26 mouse cellular contexts compared by ENCODE assay signal in genomic region chr10:128509203-128509602, GRCm38 (mm10). TPM values are rescaled to one million over a fixed set of nuclear protein-coding genes. Genes with fewer than 3 reads are reported as not detected.
DNase-seq lines count a peak whose midpoint lies in the region; ATAC-seq and TF ChIP-seq lines count a peak whose summit lies in the region.
"Had no signal": no experiment of that assay in that cellular context is flagged by ENCODE, and none has a peak within 500 bp of the region (broad histone marks: within the 10 kb centered on the region; RNA-seq: fewer than 3 reads in every experiment).

No protein-coding gene starts in this region.

- peak; percentile 91 for DNase-seq in heart, adult 11 months
- DNase-seq in heart, postnatal 10 days, result no peak
- DNase-seq in lung, postnatal 0 days (ENCODE audit: low spot score), result no peak
- no peak for DNase-seq in lung, postnatal 4 days
- peak; percentile 26 for DNase-seq in limb, embryonic 10.5 days (ENCODE audit: low spot score)
- no peak for DNase-seq in cerebellum, adult 11 months
- DNase-seq in right cerebral cortex, postnatal 36 days (ENCODE audit: low spot score in 2 of 2), result no peak
- DNase-seq: adrenal gland, postnatal 10 days; adrenal gland, postnatal 36 days; B cell, adult 2 months; cerebellum, adult 11-12 months; cerebellum, adult 8-10 months; cerebellum, postnatal 10 days; cerebellum, postnatal 36 days; gastrocnemius, postnatal 36 days; heart, postnatal 36 days had no signal

- H3K9ac ChIP-seq in lung, postnatal 0 days (replicated peaks; ENCODE audit: low read depth), result no peak overlapping the region
- H3K9ac ChIP-seq in ES-Bruce4 (ENCODE audit: low read depth, poor library complexity, severe bottlenecking), result no peak overlapping the region
- H3K9ac ChIP-seq: hindbrain, embryonic 13.5 days; intestine, embryonic 15.5 days had no signal

- H3K27me3 ChIP-seq in lung, postnatal 0 days (replicated peaks; ENCODE audit: insufficient read depth, low read length), result no peaks in the 10 kb centered on the region
- H3K27me3 ChIP-seq in ES-Bruce4 (ENCODE audit: control insufficient read depth, insufficient read depth, low read length, poor library complexity, severe bottlenecking), result no peaks in the 10 kb centered on the region
- peaks cover 17% of the 10 kb centered on the region; the same call in 1 of the 2 replicates for H3K27me3 ChIP-seq in limb, embryonic 10.5 days (ENCODE audit: low read depth, poor library complexity, severe bottlenecking)
- H3K27me3 ChIP-seq: CH12.LX; hindbrain, embryonic 13.5 days; intestine, embryonic 15.5 days; Patski had no signal

- no peaks in the 10 kb centered on the region for H3K9me3 ChIP-seq in lung, postnatal 0 days (ENCODE audit: low read length)
- no peaks in the 10 kb centered on the region for H3K9me3 ChIP-seq in ES-Bruce4 (replicated peaks; ENCODE audit: control insufficient read depth, insufficient read depth, low read length, poor library complexity, severe bottlenecking)
- no peaks in the 10 kb centered on the region for H3K9me3 ChIP-seq in limb, embryonic 10.5 days (replicated peaks)
- H3K9me3 ChIP-seq: hindbrain, embryonic 10.5 days; hindbrain, embryonic 13.5 days; intestine, embryonic 15.5 days had no signal

- intact Hi-C loops in heart, postnatal 10 days (cut with DNase I), result no loop called here

- ATAC-seq in lung, postnatal 0 days, result no peak
- ATAC-seq: forebrain, embryonic 14.5 days; hindbrain, embryonic 16.5 days; intestine, embryonic 15.5 days; Patski had no signal

- no peak overlapping the region for H3K4me2 ChIP-seq in lung, postnatal 0 days (replicated peaks; ENCODE audit: low read depth, low read length)
- H3K4me2 ChIP-seq: heart, embryonic 11.5 days; hindbrain, embryonic 13.5 days; intestine, embryonic 15.5 days had no signal

- H3K36me3 ChIP-seq in lung, postnatal 0 days (ENCODE audit: insufficient read depth, low read length), result peaks cover 28% of the 10 kb centered on the region
- peaks cover 6% of the 10 kb centered on the region for H3K36me3 ChIP-seq in ES-Bruce4 (ENCODE audit: control insufficient read depth, insufficient read depth, low read length, poor library complexity, severe bottlenecking)
- 0 out of 2 replicates have a peak, but pooled peaks cover 2% of the 10 kb centered on the region for H3K36me3 ChIP-seq in limb, embryonic 10.5 days

- no peak for TF ChIP-seq EP300 in lung, postnatal 0 days (IDR thresholded peaks at IDR 0.05)
- TF ChIP-seq EP300 in ES-Bruce4 (IDR thresholded peaks at IDR 0.05; ENCODE audit: insufficient read depth, low read depth, low read length), result no peak

- WGBS in lung, postnatal 0 days, result 84% methylated on average over 9 of the region's 9 CpGs
- 89% methylated on average over 9 of the region's 9 CpGs for WGBS in limb, embryonic 10.5 days

- no peak for TF ChIP-seq POLR2A in ES-Bruce4 (IDR thresholded peaks at IDR 0.05; ENCODE audit: insufficient read depth, low read length)

- peak overlapping the region; percentile 39; the same call in 1 of the 2 replicates for H3K27ac ChIP-seq in lung, postnatal 0 days (ENCODE audit: low read length)
- H3K27ac ChIP-seq in ES-Bruce4 (ENCODE audit: insufficient read depth, low read length), result no peak overlapping the region
- H3K27ac ChIP-seq in limb, embryonic 10.5 days, result no peak overlapping the region
- H3K27ac ChIP-seq: forebrain, embryonic 10.5 days; hindbrain, embryonic 10.5 days; hindbrain, embryonic 13.5 days; intestine, embryonic 15.5 days had no signal

- TF ChIP-seq CTCF in lung, postnatal 0 days (IDR thresholded peaks at IDR 0.05), result no peak
- TF ChIP-seq CTCF in ES-Bruce4 (IDR thresholded peaks at IDR 0.05; ENCODE audit: low read depth, low read length), result no peak

- H3K4me1 ChIP-seq in lung, postnatal 0 days (ENCODE audit: insufficient read depth, low read depth, low read length), result 0 out of 2 replicates have a peak, but pooled peaks cover 3% of the 10 kb centered on the region
- H3K4me1 ChIP-seq in ES-Bruce4 (ENCODE audit: control insufficient read depth, insufficient read depth, low read length), result no peaks in the 10 kb centered on the region
- H3K4me1 ChIP-seq in limb, embryonic 10.5 days, result no peaks in the 10 kb centered on the region
- H3K4me1 ChIP-seq: forebrain, embryonic 10.5 days; hindbrain, embryonic 10.5 days; hindbrain, embryonic 13.5 days had no signal

- H3K4me3 ChIP-seq in lung, postnatal 0 days (ENCODE audit: low read depth, low read length), result no peak overlapping the region
- H3K4me3 ChIP-seq in ES-Bruce4 (ENCODE audit: low read depth, low read length), result peak overlapping the region; percentile 6; the same call in 1 of the 2 replicates
- no peak overlapping the region for H3K4me3 ChIP-seq in limb, embryonic 10.5 days
- H3K4me3 ChIP-seq: forebrain, embryonic 10.5 days; hindbrain, embryonic 10.5 days; hindbrain, embryonic 13.5 days; intestine, embryonic 15.5 days had no signal

RNA-seq across cellular contexts. Expression of gene Myl6b, which starts 10.7 kb away (rescaled TPM):
- total RNA-seq in heart, postnatal 10 days (2021), result 1 to 10 TPM; 4.1 to 4.5 TPM
- polyA plus RNA-seq in lung, postnatal 0 days (2015; fragmentation: Nextera tagmentation; extraction: Ambion mirVana), result 5.5 and 5.9 TPM in 2 replicates
- polyA plus RNA-seq in ES-Bruce4 (2011; ENCODE audit: insufficient read depth, insufficient read length, low read depth, missing spikeins), result 9.0 and 12.8 TPM in 2 replicates
- polyA plus RNA-seq in limb, embryonic 10.5 days (2016; fragmentation: Nextera tagmentation; extraction: Ambion mirVana), result 1.6 and 3.3 TPM in 2 replicates

RNA-seq across cellular contexts. Expression of gene Myl6, which starts 15.3 kb away (rescaled TPM):
- total RNA-seq in heart, postnatal 10 days (2021), result 100 to 1,000 TPM; 500 to 506 TPM
- 1,888 and 2,049 TPM in 2 replicates for polyA plus RNA-seq in lung, postnatal 0 days (2015; fragmentation: Nextera tagmentation; extraction: Ambion mirVana)
- polyA plus RNA-seq in ES-Bruce4 (2011; ENCODE audit: insufficient read depth, insufficient read length, low read depth, missing spikeins), result 642 and 680 TPM in 2 replicates
- 685 and 729 TPM in 2 replicates for polyA plus RNA-seq in limb, embryonic 10.5 days (2016; fragmentation: Nextera tagmentation; extraction: Ambion mirVana)

RNA-seq across cellular contexts. Expression of gene Esyt1, which starts 16.5 kb away (rescaled TPM):
- 10 to 100 TPM; 28.5 to 29.9 TPM for total RNA-seq in heart, postnatal 10 days (2021)
- 31.1 and 38.2 TPM in 2 replicates for polyA plus RNA-seq in lung, postnatal 0 days (2015; fragmentation: Nextera tagmentation; extraction: Ambion mirVana)
- polyA plus RNA-seq in ES-Bruce4 (2011; ENCODE audit: insufficient read depth, insufficient read length, low read depth, missing spikeins), result 20.1 and 20.5 TPM in 2 replicates
- 7.0 and 8.4 TPM in 2 replicates for polyA plus RNA-seq in limb, embryonic 10.5 days (2016; fragmentation: Nextera tagmentation; extraction: Ambion mirVana)

RNA-seq across cellular contexts. Expression of gene Zc3h10, which starts 38.4 kb away (rescaled TPM):
- total RNA-seq in heart, postnatal 10 days (2021), result 10 to 100 TPM in 1 of 2 experiments, 1 to 10 TPM in 1; 9.8 to 10.1 TPM
- polyA plus RNA-seq in lung, postnatal 0 days (2015; fragmentation: Nextera tagmentation; extraction: Ambion mirVana), result 13.6 and 15.3 TPM in 2 replicates
- polyA plus RNA-seq in ES-Bruce4 (2011; ENCODE audit: insufficient read depth, insufficient read length, low read depth, missing spikeins), result 22.4 and 24.6 TPM in 2 replicates
- polyA plus RNA-seq in limb, embryonic 10.5 days (2016; fragmentation: Nextera tagmentation; extraction: Ambion mirVana), result 14.5 and 15.4 TPM in 2 replicates

RNA-seq across cellular contexts. Expression of gene Rpl41, which starts 39.9 kb away (rescaled TPM):
- 1,000 to 10,000 TPM; 2,064 to 2,152 TPM for total RNA-seq in heart, postnatal 10 days (2021)
- 2,921 and 3,267 TPM in 2 replicates for polyA plus RNA-seq in lung, postnatal 0 days (2015; fragmentation: Nextera tagmentation; extraction: Ambion mirVana)
- 3,771 and 3,978 TPM in 2 replicates for polyA plus RNA-seq in ES-Bruce4 (2011; ENCODE audit: insufficient read depth, insufficient read length, low read depth, missing spikeins)
- 3,499 and 3,829 TPM in 2 replicates for polyA plus RNA-seq in limb, embryonic 10.5 days (2016; fragmentation: Nextera tagmentation; extraction: Ambion mirVana)

Comparison
In these comparisons a context has a peak if more than half of its experiments do, and no peak if none do; other contexts are left out.
1. DNase-seq: peak in heart, adult 11 months (single experiment) and limb, embryonic 10.5 days (single experiment); none in heart, postnatal 10 days (0 of 2), lung, postnatal 0 days (single experiment), lung, postnatal 4 days (0 of 2), cerebellum, adult 11 months (single experiment) and right cerebral cortex, postnatal 36 days (0 of 2).